Comparison of ENCODE assay signal across 8 mouse cellular contexts in genomic region chr11:69836703-69837576, GRCm38 (mm10). TPM values are rescaled to one million over a fixed set of nuclear protein-coding genes. Genes with fewer than 3 reads are reported as not detected.
DNase-seq lines count a peak whose midpoint lies in the region; ATAC-seq and TF ChIP-seq lines count a peak whose summit lies in the region.

No protein-coding gene starts in this region.

- peak overlapping the region; percentile 90 for H3K27ac ChIP-seq in embryonic facial prominence, embryonic 15.5 days (replicated peaks)
- peak overlapping the region; percentile 60 for H3K27ac ChIP-seq in heart, embryonic 15.5 days
- H3K27ac ChIP-seq in macrophage: no peak overlapping the region
- H3K27ac ChIP-seq in testis, adult 2 months (ENCODE audit: control insufficient read depth, insufficient read depth, low read depth, low read length): no peak overlapping the region

- no peak for ATAC-seq in frontal cortex, adult (ENCODE audit: low TSS enrichment)
- ATAC-seq in embryonic facial prominence, embryonic 15.5 days (ENCODE audit: insufficient number of reproducible peaks, low FRiP score, low TSS enrichment, low read depth): 0 out of 2 replicates have a peak, but pooled peaks have one; percentile 0
- no peak for ATAC-seq in heart, embryonic 15.5 days (replicated peaks; ENCODE audit: insufficient number of reproducible peaks, insufficient read depth, low FRiP score, low read depth)

- peaks cover 16% of the 10 kb centered on the region for H3K36me3 ChIP-seq in embryonic facial prominence, embryonic 15.5 days
- H3K36me3 ChIP-seq in heart, embryonic 15.5 days: no peaks in the 10 kb centered on the region
- no peaks in the 10 kb centered on the region for H3K36me3 ChIP-seq in macrophage (ENCODE audit: inconsistent target)
- H3K36me3 ChIP-seq in testis, adult 2 months (ENCODE audit: control insufficient read depth, insufficient read depth, low read length): no peaks in the 10 kb centered on the region

- peak overlapping the region; percentile 78 for H3K9ac ChIP-seq in embryonic facial prominence, embryonic 15.5 days
- peak overlapping the region; percentile 70 for H3K9ac ChIP-seq in heart, embryonic 15.5 days

- no peak for TF ChIP-seq CTCF in testis, adult 2 months (IDR thresholded peaks at IDR 0.05; ENCODE audit: control insufficient read depth, insufficient read depth, insufficient replicate concordance, low read depth, low read length)

- H3K4me3 ChIP-seq in embryonic facial prominence, embryonic 15.5 days (replicated peaks): peak overlapping the region; percentile 72
- peak overlapping the region; percentile 72 for H3K4me3 ChIP-seq in heart, embryonic 15.5 days
- peak overlapping the region; percentile 88 for H3K4me3 ChIP-seq in macrophage (ENCODE audit: inconsistent target)
- H3K4me3 ChIP-seq in testis, adult 2 months (ENCODE audit: control insufficient read depth, low read depth, low read length): peak overlapping the region; percentile 63

- 1% methylated on average over 47 of the region's 52 CpGs for whole genome bisulfite sequencing in embryonic facial prominence, embryonic 15.5 days
- WGBS in heart, embryonic 15.5 days: 2% methylated on average over 45 of the region's 52 CpGs
- WGBS in macrophage (ENCODE audit: missing documents): 7% methylated on average over 50 of the region's 52 CpGs

- H3K4me1 ChIP-seq in embryonic facial prominence, embryonic 15.5 days: peaks cover 49% of the 10 kb centered on the region
- peaks cover 48% of the 10 kb centered on the region for H3K4me1 ChIP-seq in heart, embryonic 15.5 days (replicated peaks)
- H3K4me1 ChIP-seq in testis, adult 2 months (ENCODE audit: control insufficient read depth, insufficient read depth, low read length): peaks cover 39% of the 10 kb centered on the region

- H3K79me2 ChIP-seq in macrophage (ENCODE audit: inconsistent target): peaks cover 14% of the 10 kb centered on the region

- H3K9me3 ChIP-seq in embryonic facial prominence, embryonic 15.5 days (replicated peaks): no peaks in the 10 kb centered on the region
- no peaks in the 10 kb centered on the region for H3K9me3 ChIP-seq in heart, embryonic 15.5 days (replicated peaks)

- H3K27me3 ChIP-seq in embryonic facial prominence, embryonic 15.5 days: no peaks in the 10 kb centered on the region
- H3K27me3 ChIP-seq in heart, embryonic 15.5 days: peaks cover 42% of the 10 kb centered on the region
- no peaks in the 10 kb centered on the region for H3K27me3 ChIP-seq in testis, adult 2 months (ENCODE audit: control insufficient read depth, insufficient read depth, low read length)

- peak; percentile 50 to 54 for DNase-seq in frontal cortex, postnatal 10 days (ENCODE audit: low spot score in 2 of 2)
- peak; percentile 61 for DNase-seq in R1 (ENCODE audit: low read depth, low spot score)
- peak; percentile 31 to 37 for DNase-seq in layer of hippocampus, adult 8-10 months (ENCODE audit: low spot score in 2 of 2)

- no peak for TF ChIP-seq POLR2A in testis, adult 2 months (IDR thresholded peaks at IDR 0.05; ENCODE audit: control insufficient read depth, low read depth, low read length)

- peak overlapping the region; percentile 84 for H3K4me2 ChIP-seq in embryonic facial prominence, embryonic 15.5 days (replicated peaks)
- H3K4me2 ChIP-seq in heart, embryonic 15.5 days: peak overlapping the region; percentile 95

RNA-seq across cellular contexts. Expression of gene Nlgn2, which starts 0.6 kb away (rescaled TPM):
- 10.6 and 11.6 TPM in 2 replicates for polyA plus RNA-seq in embryonic facial prominence, embryonic 15.5 days (2015; fragmentation: Nextera tagmentation; extraction: Ambion mirVana)
- polyA plus RNA-seq in heart, embryonic 15.5 days (2015; fragmentation: Nextera tagmentation; extraction: Ambion mirVana): 1.6 and 2.2 TPM in 2 replicates
- total RNA-seq in layer of hippocampus, adult 8-10 months (2022): 100 to 1,000 TPM; 189 to 200 (median 199) TPM
- 10 to 100 TPM in 11 of 26 experiments, 1 to 10 TPM in 15; 3.9 to 23.6 (median 8.2) TPM for total RNA-seq in macrophage (2018; cell fraction: chromatin; rRNA removed)
- total RNA-seq in macrophage (2018; cell fraction: cytosol; rRNA removed): 1 to 10 TPM in 16 of 26 experiments, under 1 TPM in 10; 0.59 to 2.6 (median 1.3) TPM
- 10 to 100 TPM in 5 of 26 experiments, 1 to 10 TPM in 21; 2.6 to 17.1 (median 6.2) TPM for total RNA-seq in macrophage (2018; cell fraction: nucleus; rRNA removed)
- polyA plus RNA-seq in macrophage (2018): 0.80 to 2.1 TPM (median 1.0 TPM) in 3 replicates
- 2.4 and 2.7 TPM in 2 replicates for polyA plus RNA-seq in testis, adult 2 months (2012; rRNA removed)

RNA-seq across cellular contexts. Expression of gene Tmem256, which starts 1.4 kb away (rescaled TPM):
- polyA plus RNA-seq in embryonic facial prominence, embryonic 15.5 days (2015; fragmentation: Nextera tagmentation; extraction: Ambion mirVana): 388 and 399 TPM in 2 replicates
- 291 and 359 TPM in 2 replicates for polyA plus RNA-seq in heart, embryonic 15.5 days (2015; fragmentation: Nextera tagmentation; extraction: Ambion mirVana)
- total RNA-seq in layer of hippocampus, adult 8-10 months (2022): 100 to 1,000 TPM; 113 to 131 (median 121) TPM
- total RNA-seq in macrophage (2018; cell fraction: chromatin; rRNA removed): 100 to 1,000 TPM in 11 of 26 experiments, 10 to 100 TPM in 15; 25.0 to 220 (median 82.7) TPM
- total RNA-seq in macrophage (2018; cell fraction: cytosol; rRNA removed): 100 to 1,000 TPM; 247 to 418 (median 311) TPM
- total RNA-seq in macrophage (2018; cell fraction: nucleus; rRNA removed): 100 to 1,000 TPM in 22 of 26 experiments, 10 to 100 TPM in 4; 66.1 to 274 (median 151) TPM
- polyA plus RNA-seq in macrophage (2018): 71.2 to 302 TPM (median 269 TPM) in 3 replicates
- 21.9 and 22.7 TPM in 2 replicates for polyA plus RNA-seq in testis, adult 2 months (2012; rRNA removed)

RNA-seq across cellular contexts. Expression of gene Plscr3, which starts 9.2 kb away (rescaled TPM):
- polyA plus RNA-seq in embryonic facial prominence, embryonic 15.5 days (2015; fragmentation: Nextera tagmentation; extraction: Ambion mirVana): 126 and 148 TPM in 2 replicates
- polyA plus RNA-seq in heart, embryonic 15.5 days (2015; fragmentation: Nextera tagmentation; extraction: Ambion mirVana): 68.5 and 81.4 TPM in 2 replicates
- 10 to 100 TPM; 17.1 to 21.8 (median 20.0) TPM for total RNA-seq in layer of hippocampus, adult 8-10 months (2022)
- total RNA-seq in macrophage (2018; cell fraction: chromatin; rRNA removed): 10 to 100 TPM in 19 of 26 experiments, 1 to 10 TPM in 7; 7.2 to 31.0 (median 17.1) TPM
- total RNA-seq in macrophage (2018; cell fraction: cytosol; rRNA removed): 10 to 100 TPM; 20.0 to 38.9 (median 29.8) TPM
- 10 to 100 TPM; 13.3 to 60.6 (median 23.1) TPM for total RNA-seq in macrophage (2018; cell fraction: nucleus; rRNA removed)
- polyA plus RNA-seq in macrophage (2018): 23.8 to 38.1 TPM (median 36.6 TPM) in 3 replicates
- 6.5 and 8.5 TPM in 2 replicates for polyA plus RNA-seq in testis, adult 2 months (2012; rRNA removed)

RNA-seq across cellular contexts. Expression of gene Spem1, which starts 15.0 kb away (rescaled TPM):
- polyA plus RNA-seq in embryonic facial prominence, embryonic 15.5 days (2015; fragmentation: Nextera tagmentation; extraction: Ambion mirVana): 0.16 and 0.38 TPM in 2 replicates
- polyA plus RNA-seq in heart, embryonic 15.5 days (2015; fragmentation: Nextera tagmentation; extraction: Ambion mirVana): not detected in 2 replicates
- under 1 TPM in 2 of 4 experiments, not detected in 2; 0.31 to 0.75 TPM for total RNA-seq in layer of hippocampus, adult 8-10 months (2022)
- total RNA-seq in macrophage (2018; cell fraction: chromatin; rRNA removed): not detected
- total RNA-seq in macrophage (2018; cell fraction: cytosol; rRNA removed): not detected
- total RNA-seq in macrophage (2018; cell fraction: nucleus; rRNA removed): not detected
- not detected in 3 replicates for polyA plus RNA-seq in macrophage (2018)
- 1,704 and 1,758 TPM in 2 replicates for polyA plus RNA-seq in testis, adult 2 months (2012; rRNA removed)

RNA-seq across cellular contexts. Expression of gene Spem2, which starts 18.7 kb away (rescaled TPM):
- polyA plus RNA-seq in embryonic facial prominence, embryonic 15.5 days (2015; fragmentation: Nextera tagmentation; extraction: Ambion mirVana): not detected in 2 replicates
- not detected in 2 replicates for polyA plus RNA-seq in heart, embryonic 15.5 days (2015; fragmentation: Nextera tagmentation; extraction: Ambion mirVana)
- not detected for total RNA-seq in layer of hippocampus, adult 8-10 months (2022)
- not detected for total RNA-seq in macrophage (2018; cell fraction: chromatin; rRNA removed)
- not detected for total RNA-seq in macrophage (2018; cell fraction: cytosol; rRNA removed)
- not detected for total RNA-seq in macrophage (2018; cell fraction: nucleus; rRNA removed)
- not detected in 3 replicates for polyA plus RNA-seq in macrophage (2018)
- 758 and 858 TPM in 2 replicates for polyA plus RNA-seq in testis, adult 2 months (2012; rRNA removed)

Comparison
In these comparisons a context has a peak if more than half of its experiments do, and no peak if none do; other contexts are left out.
1. H3K27ac ChIP-seq: peak in embryonic facial prominence, embryonic 15.5 days (single experiment) and heart, embryonic 15.5 days (single experiment); none in macrophage (single experiment) and testis, adult 2 months (single experiment).
2. Peak in every context shown above with its lines, with median percentiles within 50 percentile points of each other: DNase-seq and H3K4me3 ChIP-seq.